Mouse (Mus musculus): ENCODE measurements around the gene Syvn1.

- TF ChIP-seq POLR2A (IDR thresholded peaks at IDR 0.05; ENCODE audit: low read depth, low read length) (no peak), CTCF (conservative IDR thresholded peaks at IDR 0.05; ENCODE audit: insufficient read depth, insufficient read length, low read depth, low read length) (peak; percentile 22; the same call in 1 of the 2 replicates)
These were observed 29.8 kb upstream of the Syvn1 start for GRCm38 (mm10) chr19:6016532-6016931.

All from kidney, adult 2 months (tissue).